12 mouse cellular contexts compared by ENCODE assay signal in genomic region chrX:11181855-11182254, GRCm38 (mm10).
A peak's percentile ranks its signal among the peaks of the same experiment; 100 is the strongest.
DNase-seq lines count a peak whose midpoint lies in the region; TF ChIP-seq lines count a peak whose summit lies in the region.
"Had no signal": no experiment of that assay in that cellular context is flagged by ENCODE, and none has a peak within 500 bp of the region (broad histone marks: within the 10 kb centered on the region; RNA-seq: fewer than 3 reads in every experiment).

No protein-coding gene starts in this region.

- peak; percentile 29 for DNase-seq in adrenal gland, adult 2 months
- DNase-seq in adrenal gland, adult 8-10 months, result no peak
- peak in 1 of 2 experiments; percentile 14 for DNase-seq in layer of hippocampus, adult 2 months (ENCODE audit: low spot score in 2 of 2)
- DNase-seq in layer of hippocampus, adult 11-12 months (ENCODE audit: low spot score), result no peak
- DNase-seq in gastrocnemius, postnatal 10 days, result peak; percentile 11
- peak; percentile 23 for DNase-seq in lung, postnatal 25 days (ENCODE audit: low spot score)
- no peak for DNase-seq in MN1 (ENCODE audit: low spot score)
- DNase-seq in midbrain, embryonic 10.5 days (ENCODE audit: low spot score), result no peak
- DNase-seq: thymus, postnatal 14 days had no signal

- H3K27ac ChIP-seq in layer of hippocampus, adult 2 months, result no peak overlapping the region
- no peak overlapping the region for H3K27ac ChIP-seq in midbrain, embryonic 10.5 days (replicated peaks)
- H3K27ac ChIP-seq: embryonic facial prominence, embryonic 10.5 days; hindbrain, embryonic 12.5 days had no signal

- no peaks in the 10 kb centered on the region for H3K9me3 ChIP-seq in midbrain, embryonic 10.5 days (replicated peaks)
- H3K9me3 ChIP-seq: embryonic facial prominence, embryonic 10.5 days; G1E; hindbrain, embryonic 12.5 days had no signal

- H3K4me3 ChIP-seq in layer of hippocampus, adult 2 months, result no peak overlapping the region
- H3K4me3 ChIP-seq in midbrain, embryonic 10.5 days, result no peak overlapping the region
- H3K4me3 ChIP-seq: embryonic facial prominence, embryonic 10.5 days; hindbrain, embryonic 12.5 days had no signal

- peaks cover 62% of the 10 kb centered on the region for H3K27me3 ChIP-seq in midbrain, embryonic 10.5 days (ENCODE audit: low read depth, poor library complexity, severe bottlenecking)

- no peaks in the 10 kb centered on the region for H3K4me1 ChIP-seq in midbrain, embryonic 10.5 days
- H3K4me1 ChIP-seq: embryonic facial prominence, embryonic 10.5 days; hindbrain, embryonic 12.5 days had no signal

- H3K36me3 ChIP-seq in midbrain, embryonic 10.5 days, result no peaks in the 10 kb centered on the region
- H3K36me3 ChIP-seq: embryonic facial prominence, embryonic 10.5 days; G1E; hindbrain, embryonic 12.5 days had no signal

- 84% methylated on average over 12 of the region's 12 CpGs for WGBS in midbrain, embryonic 10.5 days

- peak; percentile 46 for TF ChIP-seq CTCF in layer of hippocampus, adult 2 months (conservative IDR thresholded peaks at IDR 0.05)

Comparison
In these comparisons a context has a peak if more than half of its experiments do, and no peak if none do; other contexts are left out.
1. DNase-seq: peak in adrenal gland, adult 2 months (single experiment), gastrocnemius, postnatal 10 days (single experiment) and lung, postnatal 25 days (single experiment); none in adrenal gland, adult 8-10 months (single experiment), layer of hippocampus, adult 11-12 months (single experiment), MN1 (single experiment) and midbrain, embryonic 10.5 days (single experiment).